ENCODE assay signal across 14 mouse cellular contexts in the genomic region with DNA sequence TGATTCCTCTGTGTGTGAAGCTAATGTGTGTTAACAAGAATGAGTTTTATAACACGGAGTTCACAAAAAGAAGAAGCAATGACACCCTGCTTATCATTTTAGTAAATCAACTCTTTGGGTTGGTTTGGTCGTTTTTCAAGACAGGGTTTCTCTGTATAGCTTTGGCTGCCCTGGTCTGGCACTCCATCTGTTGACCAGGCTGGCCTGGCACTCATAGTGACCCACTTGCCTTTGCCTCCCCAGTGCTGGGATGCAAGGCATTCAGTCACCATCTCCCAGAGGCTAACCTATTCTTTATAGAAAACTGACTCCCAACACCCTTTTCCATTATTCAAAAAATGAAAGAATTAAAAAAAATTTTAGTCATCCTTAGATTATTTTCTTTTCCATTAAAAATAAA. TPM values are rescaled to one million over a fixed set of nuclear protein-coding genes. Genes with fewer than 3 reads are reported as not detected.
"Had no signal": no experiment of that assay in that cellular context is flagged by ENCODE, and none has a peak within 500 bp of the region (broad histone marks: within the 10 kb centered on the region; RNA-seq: fewer than 3 reads in every experiment).

No protein-coding gene starts in this region.

- H3K4me3 ChIP-seq: limb, embryonic 12.5 days; liver, embryonic 13.5 days; midbrain, embryonic 12.5 days; myocyte; neural tube, embryonic 15.5 days had no signal

- H3K9ac ChIP-seq: limb, embryonic 12.5 days; liver, embryonic 13.5 days; liver, postnatal 0 days; midbrain, embryonic 12.5 days; neural tube, embryonic 15.5 days had no signal

- H3K4me2 ChIP-seq: limb, embryonic 12.5 days; liver, embryonic 13.5 days; midbrain, embryonic 12.5 days; neural tube, embryonic 15.5 days had no signal

- ATAC-seq: liver, postnatal 0 days had no signal

- H3K4me1 ChIP-seq: limb, embryonic 12.5 days; liver, embryonic 13.5 days; midbrain, embryonic 12.5 days; neural tube, embryonic 15.5 days had no signal

- DNase-seq: kidney, postnatal 25 days; layer of hippocampus, adult 9-11 months; layer of hippocampus, postnatal 36 days; liver; liver, embryonic 13.5 days; liver, postnatal 0 days; spleen, adult 18-20 months; thymus, adult 18-20 months; thymus, postnatal 14 days had no signal

- H3K27me3 ChIP-seq: limb, embryonic 12.5 days; midbrain, embryonic 12.5 days; neural tube, embryonic 15.5 days had no signal

- H3K9me3 ChIP-seq: limb, embryonic 12.5 days; liver, embryonic 13.5 days; midbrain, embryonic 12.5 days; neural tube, embryonic 15.5 days had no signal

- H3K27ac ChIP-seq: limb, embryonic 12.5 days; liver, embryonic 13.5 days; midbrain, embryonic 12.5 days; neural tube, embryonic 15.5 days had no signal

- H3K36me3 ChIP-seq: limb, embryonic 12.5 days; liver, embryonic 13.5 days; midbrain, embryonic 12.5 days; neural tube, embryonic 15.5 days had no signal

RNA-seq across cellular contexts. Expression of gene Proser2, which starts 8.9 kb away (rescaled TPM):
- total RNA-seq: megakaryocyte-erythroid progenitor cell, adult 5-6 weeks had no signal
